In the genomic region with DNA sequence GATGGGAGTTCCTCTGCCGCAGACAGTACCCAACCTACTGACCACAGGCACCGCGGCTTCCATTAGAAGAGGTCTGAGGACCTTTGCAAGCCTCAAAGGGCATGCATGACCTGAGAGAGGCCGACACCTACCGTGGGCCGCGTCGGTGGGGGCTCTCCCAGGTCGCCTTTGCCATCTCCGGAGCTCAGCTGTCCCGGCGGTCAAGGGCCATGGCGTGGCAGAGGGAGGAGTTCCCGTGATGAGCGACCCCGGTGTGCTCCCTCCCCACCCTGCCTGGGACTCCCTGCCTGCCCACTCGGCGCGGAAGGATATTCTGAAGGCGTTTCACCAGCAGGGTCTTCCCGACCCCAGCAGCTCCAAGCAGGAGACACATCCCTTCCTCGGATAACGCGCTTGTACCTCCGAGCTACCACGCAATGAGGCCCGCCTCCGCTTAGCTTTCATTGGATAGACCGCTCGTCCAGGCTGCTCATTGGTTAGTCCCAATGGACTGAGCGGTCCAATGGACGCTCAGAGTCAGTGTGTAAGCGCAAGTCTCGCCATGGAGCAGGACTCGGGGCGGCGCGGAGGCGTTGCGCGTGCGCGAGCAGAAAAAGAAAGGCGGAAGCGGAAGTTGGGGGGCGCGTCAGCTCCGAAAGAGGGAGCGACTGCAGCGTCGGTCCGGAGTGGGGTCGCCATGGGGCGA, we compare ENCODE assay signal across 8 mouse cellular contexts. TPM values are rescaled to one million over a fixed set of nuclear protein-coding genes. Genes with fewer than 3 reads are reported as not detected.
DNase-seq lines count a peak whose midpoint lies in the region; ATAC-seq lines count a peak whose summit lies in the region.

A gene (minus strand): TSS at position 557 of the 685 bp plus-strand sequence.

- H3K4me3 ChIP-seq in heart, embryonic 10.5 days, result peak within 1 kb of the TSS; percentile 90
- H3K4me3 ChIP-seq in kidney, embryonic 15.5 days (replicated peaks), result peak within 1 kb of the TSS; percentile 100

- peak within 1 kb of the TSS; percentile 82 for H3K27ac ChIP-seq in heart, embryonic 10.5 days
- H3K27ac ChIP-seq in kidney, embryonic 15.5 days, result peak within 1 kb of the TSS; percentile 82

- DNase-seq in B cell, adult 2 months, result peak; percentile 93 to 94
- peak; percentile 99 for DNase-seq in brain, adult 2 months (ENCODE audit: low read depth, low spot score)
- DNase-seq in heart, embryonic 10.5 days (ENCODE audit: low spot score), result peak; percentile 100
- peak; percentile 97 for DNase-seq in liver
- DNase-seq in spleen, postnatal 4 days (ENCODE audit: low spot score in 2 of 2), result peak; percentile 94 to 96

- peak within 1 kb of the TSS; percentile 85 for H3K4me2 ChIP-seq in kidney, embryonic 15.5 days

- WGBS in heart, embryonic 10.5 days, result under 1% methylated on average over 54 of the region's 54 CpGs
- under 1% methylated on average over 54 of the region's 54 CpGs for WGBS in kidney, embryonic 15.5 days

- H3K9me3 ChIP-seq in heart, embryonic 10.5 days, result no peaks in the 10 kb centered on the region
- H3K9me3 ChIP-seq in kidney, embryonic 15.5 days (replicated peaks), result no peaks in the 10 kb centered on the region

- ATAC-seq in erythroblast, adult 5-6 weeks (replicated peaks; ENCODE audit: low FRiP score, poor library complexity, severe bottlenecking), result peak; percentile 95
- ATAC-seq in kidney, embryonic 15.5 days (replicated peaks; ENCODE audit: low FRiP score), result peak; percentile 100
- peak; percentile 98 for ATAC-seq in monocyte, adult 5-6 weeks (replicated peaks; ENCODE audit: insufficient number of reproducible peaks, low FRiP score, low TSS enrichment, poor library complexity, severe bottlenecking)

- no peaks in the 10 kb centered on the region for H3K27me3 ChIP-seq in heart, embryonic 10.5 days (ENCODE audit: insufficient read depth, poor library complexity, severe bottlenecking)
- H3K27me3 ChIP-seq in kidney, embryonic 15.5 days, result no peaks in the 10 kb centered on the region

- peak within 1 kb of the TSS; percentile 95 for H3K9ac ChIP-seq in kidney, embryonic 15.5 days

- H3K36me3 ChIP-seq in heart, embryonic 10.5 days, result peaks cover 67% of the 10 kb centered on the region
- H3K36me3 ChIP-seq in kidney, embryonic 15.5 days, result peaks cover 69% of the 10 kb centered on the region

- H3K4me1 ChIP-seq in heart, embryonic 10.5 days, result peaks cover 21% of the 10 kb centered on the region
- peaks cover 26% of the 10 kb centered on the region for H3K4me1 ChIP-seq in kidney, embryonic 15.5 days

RNA-seq across cellular contexts. Expression of the gene that starts here (rescaled TPM):
- total RNA-seq in erythroblast, adult 5-6 weeks (2015; ENCODE audit: low replicate concordance), result 4.2 and 5.9 TPM in 2 replicates
- total RNA-seq in erythroblast, adult 5-6 weeks (2017; ENCODE audit: low replicate concordance), result 3.3 TPM in 1 of 2 replicates, not detected in the other
- 46.0 and 52.2 TPM in 2 replicates for polyA plus RNA-seq in heart, embryonic 10.5 days (2016; fragmentation: Nextera tagmentation; extraction: Ambion mirVana)
- polyA plus RNA-seq in kidney, embryonic 15.5 days (2015; fragmentation: Nextera tagmentation; extraction: Ambion mirVana), result 42.7 and 53.3 TPM in 2 replicates
- total RNA-seq in monocyte, adult 5-6 weeks (2017), result 4.8 to 15.5 TPM (median 14.4 TPM) in 3 replicates

Comparison
In these comparisons a context has a peak if more than half of its experiments do, and no peak if none do; other contexts are left out.
1. Peak in every context shown above with its lines: DNase-seq, ATAC-seq, H3K4me3 ChIP-seq and H3K27ac ChIP-seq.